Mouse (Mus musculus): ENCODE data around the gene Cd69.

- TF ChIP-seq CTCF (conservative IDR thresholded peaks at IDR 0.05; ENCODE audit: low read length) (no peak), POU5F1 (IDR thresholded peaks at IDR 0.05; ENCODE audit: borderline replicate concordance, low read length) (no peak)
Measured at GRCm38 (mm10) chr6:129304180-129304579, 28.9 kb upstream of the Cd69 start.

All from E14TG2a.4 (cell line).